Mouse (Mus musculus) kidney, postnatal 10 days (tissue): ENCODE results near the gene 2610042L04Rik.
"Not testable (repeated sequence)": the region's sequence is repeated elsewhere in the genome, so short reads cannot be mapped to it uniquely, and the experiment has no call there.

ENCODE experiments used
- DNase-seq: peaks from one replicate; pipeline ENCODE4 v3.0.0; 2021; ENCODE audit warnings: mixed read lengths

The 2610042L04Rik gene

DNA sequence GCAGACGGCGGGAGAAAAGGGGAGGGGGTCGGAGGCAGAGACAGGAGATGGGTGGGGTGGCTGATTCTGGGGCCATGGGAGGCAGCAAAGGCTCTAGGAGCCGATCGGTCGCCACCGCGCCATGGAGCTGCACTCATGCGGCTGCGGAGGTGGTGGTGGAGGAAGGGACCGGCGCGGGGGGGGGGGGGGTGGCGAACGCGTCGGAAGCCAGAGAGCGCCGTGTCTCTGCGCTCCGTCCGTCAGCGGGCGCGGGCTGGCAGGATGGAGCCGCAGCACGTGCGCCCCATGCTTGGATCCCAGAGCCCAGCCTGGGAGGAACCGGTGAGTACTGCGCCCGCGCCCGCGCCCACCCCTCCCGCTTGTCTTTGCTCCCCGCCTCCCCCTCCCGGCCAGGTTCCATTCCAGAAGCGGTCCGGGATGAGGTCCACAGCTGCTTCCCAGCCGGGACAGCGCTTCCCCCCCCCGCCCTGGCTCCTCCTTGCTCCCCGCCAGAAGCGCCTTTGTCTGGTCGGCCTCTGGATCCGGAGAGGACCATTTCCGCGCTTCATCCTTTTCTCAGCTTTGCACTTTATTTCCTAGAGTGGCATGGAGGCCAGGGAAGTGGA lies at the start of gene 2610042L04Rik:
Gene 2610042L04Rik (plus strand): TSS at position 288 of the 605 bp plus-strand sequence.
- DNase-seq = peak; percentile 4

DNA sequence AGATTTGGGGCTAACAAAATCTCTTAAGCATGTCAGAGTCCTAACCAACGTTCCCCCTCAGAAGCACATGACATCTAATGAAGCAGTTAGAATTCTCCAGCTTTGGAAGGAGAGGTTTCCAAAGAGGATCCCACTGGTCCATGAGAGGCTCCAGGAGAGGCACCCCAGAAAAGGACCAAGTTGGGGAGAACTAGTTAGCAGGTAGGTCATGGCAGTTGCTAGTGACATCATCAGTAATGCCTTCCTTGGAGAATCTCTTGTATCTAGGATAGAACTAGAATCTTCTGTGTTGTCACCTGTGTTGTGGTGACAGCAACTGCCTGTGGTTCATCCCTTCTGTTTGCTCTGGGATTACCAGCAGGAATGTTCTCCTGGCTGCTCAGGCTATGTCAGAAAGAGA lies 17.6 kb upstream of the 2610042L04Rik start, which contains the start of gene Gm3149:
Gene Gm3149 (plus strand): TSS at position 301 of the 400 bp plus-strand sequence.
- not testable (repeated sequence) for DNase-seq

DNA sequence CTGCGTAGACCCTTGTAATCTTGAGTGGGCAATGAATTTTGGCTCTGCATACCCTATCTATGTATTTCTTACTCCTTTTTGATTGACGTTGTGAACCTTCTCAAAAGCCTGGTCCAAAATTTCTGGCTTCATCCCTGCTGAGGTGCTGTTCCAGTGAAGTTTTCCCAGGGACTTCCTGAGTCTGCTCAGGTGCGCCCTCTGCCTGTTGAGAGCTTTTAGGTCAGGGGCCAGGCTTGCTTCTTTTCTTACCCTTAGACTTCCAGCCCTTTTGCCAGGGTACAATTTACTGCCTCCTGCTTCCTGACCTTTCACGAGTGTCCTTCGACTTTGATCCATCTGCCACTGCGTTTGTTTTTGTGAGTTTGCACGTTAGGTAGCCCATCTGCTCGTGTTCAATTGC lies 943 bp downstream of the 2610042L04Rik start:
- peak; percentile 2 for DNase-seq

DNA sequence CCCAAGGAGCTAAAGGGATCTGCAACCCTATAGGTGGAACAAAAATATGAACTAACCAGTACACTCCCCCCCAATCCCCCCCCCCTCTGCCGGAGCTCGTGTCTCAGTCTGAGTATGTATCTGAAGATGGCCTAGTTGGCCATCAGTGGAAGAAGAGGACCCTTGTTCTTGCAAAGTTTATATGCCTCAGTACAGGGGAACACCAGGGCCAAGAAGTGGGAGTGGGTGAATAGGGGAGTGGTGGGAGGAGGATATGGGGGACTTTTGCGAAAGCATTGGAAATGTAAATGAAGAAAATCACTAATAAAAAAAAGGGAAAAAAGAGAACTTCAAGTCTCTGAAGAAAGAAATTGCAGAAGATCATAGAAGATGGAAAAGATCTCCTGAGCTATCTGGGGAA lies 34.4 kb downstream of the 2610042L04Rik start:
- not testable (repeated sequence) for DNase-seq

DNA sequence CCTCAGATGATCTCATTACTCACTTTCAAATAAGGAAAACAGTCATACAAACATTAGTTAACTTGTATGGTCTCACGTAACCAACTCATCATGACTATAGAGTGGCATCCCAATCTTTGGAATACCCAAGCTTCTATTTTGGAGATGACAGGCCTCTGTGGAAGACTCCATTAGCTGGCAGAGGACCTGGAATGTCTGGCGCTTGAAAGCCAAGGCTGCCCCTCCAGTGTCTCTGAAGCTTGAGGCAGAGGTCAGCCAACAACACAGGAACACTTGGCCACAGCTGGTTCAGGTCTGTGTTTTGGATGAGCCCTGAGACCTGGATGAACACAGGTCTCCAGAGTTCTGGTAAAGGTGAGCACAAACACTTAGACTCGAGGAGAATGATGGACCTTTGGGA lies 35.1 kb downstream of the 2610042L04Rik start:
- peak; percentile 5 for DNase-seq

DNA sequence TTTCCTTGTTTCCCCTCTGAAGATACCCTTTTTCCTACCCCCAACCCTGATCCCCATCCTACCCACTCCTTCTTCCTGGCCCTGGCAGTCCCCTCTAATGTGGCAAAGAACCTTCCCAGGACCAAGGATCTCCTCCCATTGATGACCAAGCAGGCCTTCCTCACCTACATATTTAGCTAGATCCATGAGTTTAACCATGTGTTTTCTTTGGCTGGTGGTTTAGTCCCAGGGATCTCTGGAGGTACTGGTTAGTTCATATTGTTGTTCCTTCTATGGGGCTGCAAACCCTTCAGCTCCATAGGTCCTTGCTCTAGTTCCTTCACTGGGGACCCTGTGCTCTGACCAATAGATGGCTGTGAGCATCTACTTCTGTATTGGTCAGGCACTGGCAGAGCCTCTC lies 43.3 kb downstream of the 2610042L04Rik start:
- DNase-seq = not testable (repeated sequence)

DNA sequence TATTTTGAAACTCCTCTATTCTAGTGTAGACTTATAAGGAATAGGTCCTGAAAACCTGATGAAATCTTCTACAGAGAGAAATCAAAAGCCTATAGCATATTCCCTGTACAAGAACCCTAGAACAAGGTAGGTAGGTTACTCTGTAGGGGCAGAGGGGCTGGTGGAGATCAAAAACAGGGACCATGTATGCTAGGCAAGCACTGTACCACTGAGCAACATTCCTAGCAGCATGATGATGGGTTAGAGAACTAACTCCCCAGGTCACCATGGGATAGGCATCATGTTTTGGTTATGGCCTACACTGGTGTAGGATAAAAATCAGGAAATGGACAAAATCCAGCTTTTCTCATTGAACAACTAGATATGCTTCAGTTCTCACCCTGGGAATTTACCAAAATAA lies 51.0 kb downstream of the 2610042L04Rik start:
- DNase-seq = not testable (repeated sequence)

DNA sequence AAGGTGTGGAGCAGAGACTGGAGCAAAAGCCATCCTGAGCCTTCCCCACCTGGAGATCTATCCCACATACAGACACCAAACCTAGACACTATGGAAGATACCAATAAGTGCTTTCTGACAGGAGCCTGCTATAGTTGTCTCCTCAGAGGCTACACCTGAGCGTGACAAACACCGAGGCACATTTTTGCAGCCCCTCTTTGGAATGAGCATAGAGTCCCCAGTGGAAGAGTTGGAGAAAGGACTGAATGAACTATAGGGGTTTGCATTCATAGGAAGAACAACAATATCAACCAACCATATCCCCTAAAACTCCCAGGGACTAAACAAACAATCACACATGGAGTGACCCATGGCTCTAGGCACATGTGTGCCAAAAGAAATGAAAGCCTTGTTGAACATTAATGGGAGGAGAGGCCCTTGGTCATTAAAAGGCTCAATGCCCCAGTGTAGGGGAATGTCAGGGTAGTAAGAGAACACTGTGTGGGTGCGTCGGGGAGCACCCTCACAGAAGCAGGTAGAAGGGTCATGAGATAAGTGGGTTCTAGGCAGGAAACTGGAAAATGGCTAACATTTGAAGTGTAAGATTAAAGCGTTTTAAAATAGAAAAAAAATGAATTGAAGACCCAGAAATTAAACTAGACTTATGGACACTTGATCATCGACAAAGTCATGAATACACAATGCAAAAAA lies 58.4 kb downstream of the 2610042L04Rik start:
- not testable (repeated sequence) for DNase-seq

DNA sequence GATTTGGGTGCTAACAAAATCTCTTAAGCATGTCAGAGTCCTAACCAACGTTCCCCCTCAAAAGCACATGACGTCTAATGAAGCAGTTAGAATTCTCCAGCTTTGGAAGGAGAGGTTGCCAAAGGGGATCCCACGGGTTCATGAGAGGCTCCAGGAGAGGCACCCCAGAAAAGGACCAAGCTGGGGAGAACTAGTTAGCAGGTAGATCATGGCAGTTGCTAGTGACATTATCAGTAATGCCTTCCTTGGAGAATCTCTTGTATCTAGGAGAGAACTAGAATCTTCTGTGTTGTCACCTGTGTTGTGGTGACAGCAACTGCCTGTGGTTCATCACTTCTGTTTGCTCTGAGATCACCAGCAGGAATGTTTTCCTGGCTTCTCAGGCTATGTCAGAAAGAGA lies 62.7 kb downstream of the 2610042L04Rik start, which contains the start of gene Gm3159:
Gene Gm3159 (plus strand): TSS at position 301 of the 400 bp plus-strand sequence.
- DNase-seq = not testable (repeated sequence)

DNA sequence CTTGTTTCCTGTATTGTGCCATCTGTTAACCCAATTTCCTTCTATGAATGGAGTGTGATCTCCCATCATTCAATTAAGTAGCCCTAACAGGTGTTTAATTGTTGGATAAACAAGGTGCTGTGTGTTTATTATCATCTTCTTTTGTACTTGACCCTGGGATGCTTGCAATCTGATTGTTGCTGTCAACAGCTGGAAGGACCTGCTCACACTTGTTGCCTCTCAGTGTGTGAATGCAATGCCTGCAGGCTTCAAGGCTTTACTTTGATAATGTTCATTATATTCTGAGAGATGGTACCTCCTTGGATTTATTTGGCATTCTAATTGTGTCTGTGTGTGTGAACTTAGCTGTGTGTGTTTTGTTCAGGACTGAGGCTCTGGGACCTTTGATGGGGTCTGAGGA lies 64.1 kb downstream of the 2610042L04Rik start:
- not testable (repeated sequence) for DNase-seq

DNA sequence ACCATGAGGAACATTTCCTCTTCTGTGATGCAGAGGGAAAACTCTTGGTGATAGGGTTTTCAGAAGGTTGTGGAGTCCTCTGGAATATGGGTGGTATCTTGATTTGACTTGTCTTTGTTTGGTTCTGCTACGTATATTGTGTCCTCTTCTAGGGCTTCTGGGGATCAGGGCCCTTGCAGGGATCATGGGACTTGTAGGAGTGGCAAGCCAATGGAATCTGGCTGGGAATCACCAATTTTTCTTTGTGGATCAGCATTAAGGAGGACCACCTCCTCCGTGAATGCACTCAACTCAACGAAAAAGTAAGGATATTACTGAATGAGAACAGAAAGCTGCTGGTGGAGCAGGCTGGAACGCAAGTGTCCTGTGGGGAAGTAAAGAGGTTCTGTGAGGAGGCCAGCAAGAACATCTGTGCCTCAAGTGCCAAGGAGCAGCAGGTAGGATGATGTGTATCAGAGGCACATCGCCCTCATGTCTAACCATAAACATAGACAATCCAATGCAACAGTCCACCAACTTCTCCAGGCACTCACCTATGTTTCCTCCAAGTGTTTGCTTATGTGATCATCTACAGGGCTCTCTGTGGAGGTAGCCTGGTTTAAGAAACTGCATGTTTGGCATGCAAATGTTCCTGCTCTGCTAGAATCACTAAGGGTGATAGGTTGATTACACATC lies 65.7 kb downstream of the 2610042L04Rik start:
- not testable (repeated sequence) for DNase-seq

DNA sequence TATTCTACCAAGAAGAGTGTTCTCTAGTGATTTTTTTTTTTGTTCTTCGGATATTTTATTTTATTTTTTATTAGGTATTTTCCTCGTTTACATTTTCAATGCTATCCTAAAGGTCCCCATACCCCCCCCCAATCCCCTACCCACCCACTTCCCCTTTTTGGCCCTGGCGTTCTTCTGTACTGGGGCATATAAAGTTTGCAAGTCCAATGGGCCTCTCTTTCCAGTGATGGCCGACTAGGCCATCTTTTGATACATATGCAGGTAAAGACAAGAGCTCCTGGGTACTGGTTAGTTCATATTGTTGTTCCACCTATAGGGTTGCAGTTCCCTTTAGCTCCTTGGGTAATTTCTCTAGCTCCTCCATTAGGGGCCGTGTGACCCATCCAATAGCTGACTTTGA lies 66.7 kb downstream of the 2610042L04Rik start:
- not testable (repeated sequence) for DNase-seq

DNA sequence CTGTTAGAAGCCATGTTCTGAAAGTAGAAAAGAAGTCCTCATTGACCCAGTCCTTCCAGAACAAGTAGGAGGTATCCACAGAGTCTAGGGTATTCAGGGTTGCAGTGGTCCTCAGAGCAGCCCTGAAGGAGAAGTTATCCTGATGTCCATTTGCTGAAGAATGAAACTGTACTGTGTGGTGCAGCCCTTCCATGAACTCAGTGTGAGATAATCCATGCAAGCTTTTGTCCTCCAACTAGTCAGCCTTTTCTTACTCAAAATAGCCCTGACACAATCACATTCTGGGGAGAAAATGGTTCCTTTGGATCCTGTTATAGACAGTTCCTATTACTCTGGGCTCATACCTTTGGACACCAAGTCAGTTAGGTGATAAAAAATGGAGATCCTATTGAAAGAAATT lies 69.3 kb downstream of the 2610042L04Rik start:
- not testable (repeated sequence) for DNase-seq
